Mouse (Mus musculus) left cerebral cortex, adult 8-10 months (tissue): ENCODE measurements around the gene Pde4c. TPM values are rescaled to one million over a fixed set of nuclear protein-coding genes. Genes with fewer than 3 reads are reported as not detected.

Experiments used
- DNase-seq, 2 experiments: peaks; one replicate each; pipeline ENCODE4 v3.0.0; 2022; ENCODE audit warnings: low spot score in 2 of 2
- total RNA-seq, 4 experiments: library from RNA; stranded (reverse); gene quantifications; 2 replicates each; pipeline ENCODE4 v1.2.4; 2022

Pde4c gene
- total RNA-seq, 4 experiments from 2014 or later = 1.7 to 2.8 (median 2.2) TPM

DNA sequence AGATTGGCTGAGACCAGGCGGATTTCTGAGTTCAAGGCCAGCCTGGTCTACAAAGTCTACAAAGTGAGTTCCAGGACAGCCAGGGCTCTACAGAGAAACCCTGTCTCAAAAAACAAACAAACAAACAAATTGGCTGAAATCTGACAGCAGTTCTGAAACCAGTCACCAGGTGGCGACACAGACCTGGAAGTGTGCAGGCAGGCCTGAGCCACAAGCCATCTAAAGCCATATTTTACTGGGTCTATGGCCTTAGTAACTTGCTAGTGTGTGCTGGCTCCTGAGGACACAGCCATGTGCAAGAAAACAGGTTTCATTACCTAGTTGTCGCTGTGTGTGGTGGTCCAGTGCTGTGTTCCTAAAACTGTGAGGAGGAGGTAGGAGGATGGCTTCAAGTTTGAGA is 2.8 kb upstream of the Pde4c start:
- peak in 1 of 2 experiments; percentile 86 for DNase-seq

DNA sequence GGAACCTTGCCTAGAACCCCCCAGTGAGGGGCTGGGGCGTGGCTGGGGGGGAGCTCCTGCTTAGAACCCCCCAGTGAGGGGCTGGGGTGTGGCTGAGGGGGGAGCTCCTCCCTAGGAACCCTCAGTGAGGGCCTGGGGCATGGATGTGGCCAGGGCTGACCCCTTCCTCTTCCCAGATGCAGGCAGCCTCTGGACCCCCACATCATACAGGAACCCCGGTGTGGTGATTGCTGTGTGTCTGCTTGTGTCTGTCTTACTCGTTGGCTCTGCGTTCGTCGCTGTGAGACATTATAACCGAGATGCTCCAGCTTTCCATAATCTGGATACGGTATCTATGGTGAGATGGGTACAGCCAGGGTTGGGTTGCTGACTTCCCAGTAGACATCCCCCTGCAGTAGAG is 1.9 kb upstream of the Pde4c start:
- DNase-seq = no peak

DNA sequence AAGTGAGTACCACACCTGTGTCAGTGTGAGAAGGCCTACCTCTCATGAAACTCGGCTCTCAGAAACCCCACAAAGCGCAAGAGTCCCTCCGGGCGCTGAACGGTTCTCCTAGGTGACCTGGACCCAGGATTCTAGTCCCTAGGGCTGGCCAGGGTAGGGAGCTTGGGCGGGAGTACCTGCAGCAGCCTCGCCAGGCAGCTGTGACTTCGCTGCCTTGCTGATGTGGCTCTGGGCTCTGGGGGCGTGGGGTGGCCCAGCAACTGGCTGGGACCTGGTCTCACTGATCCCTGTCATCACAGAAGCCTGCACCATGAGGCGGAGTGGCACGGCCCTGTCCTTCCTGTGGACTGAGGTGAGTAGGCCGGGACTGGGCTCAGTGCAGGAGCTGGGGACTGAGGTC is 696 bp downstream of the Pde4c start:
- DNase-seq = no peak

GRCm38 (mm10) chr8:70725792-70726447 is 2.4 kb downstream of the Pde4c start:
- no peak for DNase-seq

- no peak for DNase-seq
Measured at GRCm38 (mm10) chr8:70726721-70727120, 3.2 kb downstream of the Pde4c start.

DNA sequence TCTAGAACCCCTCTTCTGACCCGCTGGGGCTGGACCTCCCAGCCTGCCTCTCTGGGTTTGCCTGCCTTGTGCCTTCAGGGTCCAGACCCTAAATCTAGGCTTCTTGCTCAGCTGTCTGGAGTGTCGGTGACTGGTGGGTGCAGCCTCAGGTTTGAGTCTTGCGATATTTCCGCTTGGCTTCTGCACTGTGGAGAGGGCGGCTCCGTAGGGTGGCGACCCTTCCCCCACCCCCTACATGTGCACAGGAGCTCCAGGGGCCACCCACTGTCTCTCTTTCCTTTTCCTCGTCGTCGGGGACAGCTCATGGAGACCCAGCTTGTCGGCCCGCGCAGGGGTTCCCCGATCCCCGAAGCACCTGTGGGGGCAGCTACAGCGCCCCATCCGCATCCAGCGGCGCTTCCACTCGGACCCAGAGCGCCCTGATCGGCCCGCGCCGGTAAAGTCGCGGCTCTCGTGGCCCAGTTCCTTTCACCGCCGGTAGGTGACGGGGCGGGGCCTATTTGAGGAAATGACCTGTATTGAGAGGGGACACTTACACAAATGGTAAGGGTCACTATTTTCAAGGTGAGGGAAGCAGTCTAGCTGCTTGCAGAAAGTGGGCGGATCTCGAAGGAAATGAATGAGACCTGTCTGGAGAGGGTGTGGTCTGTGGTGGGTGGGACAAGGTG is 6.4 kb downstream of the Pde4c start:
- no peak for DNase-seq

GRCm38 (mm10) chr8:70730956-70731355 is 7.4 kb downstream of the Pde4c start:
- no peak for DNase-seq

DNA sequence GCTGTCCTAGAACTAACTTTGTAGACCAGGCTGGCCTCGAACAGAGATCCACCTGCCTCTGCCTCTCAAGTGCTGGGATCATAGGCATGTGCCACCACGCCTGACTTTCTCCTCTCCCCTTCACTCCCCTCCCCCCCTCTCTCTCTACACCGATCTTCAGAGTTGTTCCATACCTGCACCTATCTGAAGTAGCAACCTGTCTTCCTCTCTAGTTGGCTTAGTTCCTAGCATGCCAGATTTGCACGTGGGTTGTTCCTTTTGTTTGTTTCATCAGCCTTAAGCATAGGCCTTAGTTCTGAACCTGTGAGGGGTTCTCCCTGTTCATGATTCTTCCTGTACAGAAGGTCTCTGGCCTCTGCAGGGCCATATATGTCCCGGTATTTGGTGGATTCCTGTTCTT is 14.2 kb downstream of the Pde4c start:
- no peak for DNase-seq

DNA sequence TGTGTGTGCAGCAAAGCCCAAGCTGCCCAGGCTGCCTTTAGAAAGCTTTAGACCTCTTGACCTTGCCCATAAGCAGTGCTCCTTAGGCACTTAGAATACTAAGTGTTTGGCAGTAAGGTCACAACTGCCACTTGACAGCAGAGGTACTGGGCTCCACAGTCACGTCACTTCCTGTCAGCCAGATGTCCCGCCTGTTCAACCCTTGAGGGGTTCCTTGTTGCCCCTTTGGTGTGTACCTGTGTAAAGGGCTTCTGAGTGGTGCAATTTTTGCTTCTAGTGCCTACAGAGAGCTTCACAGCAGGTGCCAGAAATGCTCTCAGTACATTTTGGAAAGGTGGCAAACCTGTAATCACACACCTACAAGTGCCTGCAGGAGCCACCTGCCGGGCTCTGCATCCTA is 14.7 kb downstream of the Pde4c start:
- DNase-seq = no peak

GRCm38 (mm10) chr8:70741661-70742060 is 18.1 kb downstream of the Pde4c start:
- no peak for DNase-seq

DNA sequence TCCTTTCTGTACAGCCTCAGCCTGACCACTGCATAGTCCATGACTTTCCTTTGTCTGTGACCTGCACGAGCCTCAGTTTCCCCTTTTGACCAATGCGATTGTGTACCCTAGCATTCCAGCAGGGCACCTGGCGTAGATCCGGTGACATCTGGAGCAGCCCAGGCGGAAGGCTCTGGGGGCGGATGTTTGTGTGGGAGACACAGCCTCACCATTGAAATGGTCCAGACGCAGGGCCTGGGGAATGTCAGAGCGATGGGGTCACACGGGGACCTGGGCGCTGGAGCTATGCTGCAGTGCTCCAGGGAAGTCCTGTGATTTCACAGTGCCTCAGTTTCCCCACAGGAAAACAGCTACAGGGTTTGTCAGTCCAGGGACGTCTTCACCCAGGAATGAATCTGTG is 18.7 kb downstream of the Pde4c start:
- no peak for DNase-seq

DNA sequence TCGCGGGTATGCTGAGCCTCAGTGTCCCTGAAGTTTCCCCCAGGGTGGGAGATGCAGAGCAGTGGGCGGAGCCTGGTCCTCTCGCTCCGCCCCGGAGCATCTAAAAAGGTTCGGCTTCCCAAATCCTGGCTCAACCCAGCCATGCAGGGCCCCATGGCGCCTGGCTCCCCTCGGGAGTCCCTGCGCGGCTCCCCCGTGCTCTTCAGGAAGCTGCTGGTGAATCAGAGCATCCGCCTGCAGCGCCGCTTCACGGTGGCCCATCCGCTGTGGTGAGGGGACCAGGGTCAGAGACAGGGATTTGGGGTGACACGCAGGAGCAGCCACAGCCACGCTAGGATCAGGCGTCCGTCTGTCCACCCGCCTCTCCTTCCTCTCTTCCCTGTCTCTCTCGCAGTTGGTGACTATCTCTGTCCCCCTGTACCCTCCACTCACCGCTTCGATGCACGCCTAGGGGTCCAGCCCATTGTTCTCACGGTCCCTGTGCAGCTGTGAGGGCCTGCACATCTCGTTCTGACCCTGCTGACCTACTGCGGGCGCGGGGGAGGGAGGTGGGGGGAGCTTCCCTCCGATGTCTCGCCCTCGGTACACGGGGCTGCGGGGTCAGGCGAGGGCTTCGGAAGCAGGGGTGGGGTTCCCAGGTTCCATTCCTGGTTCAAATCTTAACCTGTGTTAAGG is 19.6 kb downstream of the Pde4c start:
- no peak for DNase-seq

DNA sequence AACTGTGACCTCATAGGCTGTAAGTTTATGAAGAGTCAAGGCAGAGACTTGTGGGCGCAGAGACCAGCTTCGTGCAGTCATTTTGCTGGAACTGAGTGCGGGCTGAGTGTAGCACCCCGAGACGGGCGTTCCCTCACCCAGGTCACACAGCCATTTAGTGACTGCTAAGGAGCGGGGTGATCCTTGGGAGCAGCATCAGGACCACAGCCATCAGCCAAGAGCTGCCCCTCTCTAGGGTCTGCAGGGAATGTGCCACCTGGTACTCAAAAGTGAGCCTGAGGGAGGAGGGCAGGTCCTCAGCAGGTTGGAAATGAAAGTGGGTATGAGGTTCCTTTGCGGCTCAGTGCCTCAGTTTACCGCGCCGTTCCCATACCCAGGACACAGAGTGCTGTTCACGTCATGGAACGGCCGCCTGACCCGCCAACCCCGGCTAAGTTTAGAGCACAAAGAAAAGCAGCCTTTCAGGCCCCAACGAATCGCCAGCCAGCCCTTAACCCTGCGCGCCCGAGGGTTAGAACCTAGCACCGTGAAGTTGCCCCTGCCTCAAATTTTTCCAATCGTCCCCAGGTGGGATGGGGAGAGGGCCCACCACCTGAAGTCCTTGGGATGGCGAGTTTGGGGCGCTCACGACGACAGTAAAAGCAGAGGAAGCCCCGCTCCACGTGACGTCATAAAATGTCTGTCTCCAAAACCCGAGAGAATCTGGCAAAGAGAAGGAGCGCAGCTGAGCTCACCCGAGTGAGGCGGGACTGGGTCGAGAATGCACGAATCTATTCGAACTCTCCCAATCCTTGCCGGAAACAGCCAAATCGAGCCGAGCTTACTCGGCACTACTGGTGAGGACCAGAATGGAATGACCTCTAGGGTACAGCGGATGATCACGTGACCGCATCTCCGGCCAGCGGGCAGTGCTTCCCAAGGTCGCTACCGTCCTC is 20.4 kb downstream of the Pde4c start:
- DNase-seq = peak in 1 of 2 experiments; percentile 20

DNA sequence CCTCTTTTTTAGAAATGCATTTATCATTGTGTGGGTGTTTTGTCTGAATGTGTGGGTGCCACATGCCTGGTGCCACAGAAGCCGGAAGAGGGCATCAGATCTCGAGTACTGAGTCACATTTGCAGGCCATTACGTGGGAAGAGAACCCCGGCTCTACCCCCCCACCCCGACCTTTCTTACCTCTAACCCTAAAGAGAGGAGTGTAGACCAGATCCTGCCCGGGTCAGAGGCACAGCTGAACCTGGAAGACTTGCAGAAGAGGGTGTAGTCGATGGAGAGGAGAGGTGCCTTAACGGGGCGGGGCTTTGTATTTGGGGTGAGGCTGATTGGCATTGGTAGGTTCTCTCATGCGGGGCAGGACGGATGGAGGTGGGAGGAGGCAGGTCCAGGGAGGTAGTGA is 21.3 kb downstream of the Pde4c start:
- peak in 1 of 2 experiments; percentile 10 for DNase-seq

DNA sequence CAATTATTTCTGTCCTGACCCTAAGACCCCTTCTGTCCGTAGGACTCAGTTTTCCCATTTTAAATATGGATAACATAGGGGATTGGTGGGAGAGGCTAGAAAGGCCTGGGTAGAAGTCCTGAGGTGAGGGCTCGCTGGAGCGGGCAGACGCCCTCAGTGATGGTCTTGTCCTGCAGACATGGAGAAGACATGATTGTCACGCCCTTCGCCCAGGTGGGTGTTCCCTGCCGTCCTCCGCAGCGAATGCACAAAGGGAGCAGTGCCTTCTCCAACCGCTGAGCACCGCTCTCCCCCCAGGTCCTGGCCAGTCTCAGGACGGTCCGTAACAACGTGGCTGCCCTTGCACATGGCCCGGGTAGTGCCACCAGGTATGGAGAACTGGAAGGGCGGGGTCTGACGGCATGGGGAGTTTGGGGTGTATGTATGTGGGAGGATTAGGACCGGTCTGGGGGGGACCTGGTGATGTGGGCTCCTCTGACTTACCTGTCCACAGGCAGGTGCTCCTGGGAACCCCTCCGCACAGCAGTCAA is 22.2 kb downstream of the Pde4c start:
- DNase-seq = no peak

GRCm38 (mm10) chr8:70746676-70747075 is 23.2 kb downstream of the Pde4c start:
- DNase-seq = no peak

- peak in 1 of 2 experiments; percentile 22 for DNase-seq
Measured at GRCm38 (mm10) chr8:70747211-70747890, 23.8 kb downstream of the Pde4c start.

GRCm38 (mm10) chr8:70748246-70749096 is 25.0 kb downstream of the Pde4c start:
- peak in 1 of 2 experiments; percentile 14 for DNase-seq

DNA sequence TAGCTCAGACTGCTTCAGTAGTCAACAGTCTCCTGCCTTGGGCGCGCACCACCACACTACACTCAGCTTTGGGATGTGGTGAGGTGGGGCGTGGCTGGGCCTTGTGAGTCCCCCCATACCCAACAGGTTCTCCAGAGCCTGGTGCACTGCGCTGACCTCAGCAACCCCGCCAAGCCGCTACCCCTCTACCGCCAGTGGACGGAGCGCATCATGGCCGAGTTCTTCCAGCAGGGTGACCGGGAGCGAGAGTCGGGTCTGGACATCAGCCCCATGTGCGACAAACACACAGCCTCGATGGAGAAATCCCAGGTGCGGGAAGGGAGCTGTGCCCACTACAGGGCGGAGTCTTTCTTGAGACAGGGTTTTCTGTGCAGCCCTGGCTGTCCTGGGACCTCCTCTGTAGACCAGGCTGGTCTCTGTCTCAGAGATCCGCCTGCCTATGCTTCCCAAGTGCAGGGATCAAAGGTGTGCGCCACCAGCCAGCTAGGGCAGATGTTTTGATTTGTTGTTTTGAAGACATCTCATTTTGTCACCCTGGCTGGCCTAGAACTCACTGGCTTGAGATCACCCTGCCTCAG is 25.7 kb downstream of the Pde4c start:
- peak in 1 of 2 experiments; percentile 16 for DNase-seq
